Mouse (Mus musculus): Measurements from ENCODE around the gene Mlph. TPM values are rescaled to one million over a fixed set of nuclear protein-coding genes. Genes with fewer than 3 reads are reported as not detected.

Gene Mlph
- total RNA-seq, 1 experiment from 2014 or later, result 1.3 TPM

DNA sequence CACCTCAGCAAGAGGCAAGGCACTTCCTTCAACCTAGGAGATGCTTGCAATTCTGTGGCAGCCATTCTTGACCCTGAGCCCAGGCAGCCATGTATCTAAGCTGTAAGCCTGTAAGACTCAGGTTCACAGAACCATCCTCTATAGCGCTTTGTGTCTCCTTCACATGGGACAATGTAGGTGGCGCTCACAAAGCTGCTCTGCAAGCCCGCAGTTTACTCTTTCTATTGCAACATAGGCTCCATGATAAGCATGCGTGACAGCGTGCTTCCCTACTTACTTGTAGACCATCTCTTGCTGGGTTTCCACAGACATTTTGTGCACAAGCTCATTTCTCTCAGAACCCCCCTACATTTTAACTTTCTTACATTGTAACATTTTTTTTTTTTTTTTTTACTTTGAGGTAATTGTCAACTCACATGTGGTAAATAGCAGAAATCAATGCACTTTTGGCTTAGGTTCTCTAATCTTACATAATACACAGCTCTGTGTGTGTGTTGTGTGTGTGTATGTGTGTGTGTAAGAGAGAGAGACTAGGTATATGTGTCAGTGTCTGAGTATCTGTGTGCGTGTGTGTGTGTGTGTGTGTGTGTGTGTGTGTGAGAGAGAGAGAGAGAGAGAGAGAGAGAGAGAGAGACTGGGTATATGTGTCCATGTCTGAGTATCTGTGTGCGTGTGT, 10.0 kb upstream of the Mlph start:
- no peak for ATAC-seq (replicated peaks; ENCODE audit: low read depth, poor library complexity, severe bottlenecking)

DNA sequence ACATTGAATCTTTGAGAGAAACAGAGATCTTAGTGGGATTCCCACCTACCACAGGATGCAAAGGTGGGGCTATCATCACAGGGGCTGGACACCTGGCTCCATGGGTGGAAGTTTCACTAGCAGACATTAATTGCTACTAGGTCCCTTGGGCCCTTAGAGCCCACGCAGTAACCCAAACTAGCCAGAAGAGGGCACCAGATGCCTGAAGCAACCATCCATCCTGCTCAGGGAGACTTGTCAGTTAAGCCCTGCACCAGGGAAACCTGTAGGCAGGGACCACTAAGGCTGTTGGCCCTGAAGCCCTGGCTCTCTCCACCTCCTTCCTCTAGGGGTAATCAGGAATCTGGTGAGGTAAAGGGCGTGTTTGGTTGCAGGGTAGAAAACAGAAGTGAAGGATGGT, 8.5 kb upstream of the Mlph start:
- ATAC-seq (replicated peaks; ENCODE audit: low read depth, poor library complexity, severe bottlenecking), result peak; percentile 82

DNA sequence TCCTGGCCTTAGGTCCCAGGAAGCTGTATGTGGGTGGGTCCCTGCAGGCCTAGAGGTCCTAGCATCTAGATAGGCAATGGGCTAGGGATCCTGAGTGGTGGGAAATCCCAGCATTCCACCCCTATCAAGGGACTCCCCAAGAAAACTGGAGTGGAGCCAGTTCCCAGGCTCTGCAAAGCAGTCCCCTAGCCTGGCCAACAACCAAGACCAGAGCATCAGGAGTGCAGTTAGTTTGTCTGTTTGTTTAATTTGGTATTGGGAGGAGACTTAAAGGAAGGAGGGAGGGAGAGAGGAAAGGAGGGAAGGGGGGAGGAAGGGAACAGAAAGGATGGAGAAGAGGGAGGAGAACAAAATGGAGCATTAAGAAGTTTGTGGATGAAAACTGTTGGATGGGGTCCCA, 5.7 kb upstream of the Mlph start:
- ATAC-seq (replicated peaks; ENCODE audit: low read depth, poor library complexity, severe bottlenecking), result no peak

DNA sequence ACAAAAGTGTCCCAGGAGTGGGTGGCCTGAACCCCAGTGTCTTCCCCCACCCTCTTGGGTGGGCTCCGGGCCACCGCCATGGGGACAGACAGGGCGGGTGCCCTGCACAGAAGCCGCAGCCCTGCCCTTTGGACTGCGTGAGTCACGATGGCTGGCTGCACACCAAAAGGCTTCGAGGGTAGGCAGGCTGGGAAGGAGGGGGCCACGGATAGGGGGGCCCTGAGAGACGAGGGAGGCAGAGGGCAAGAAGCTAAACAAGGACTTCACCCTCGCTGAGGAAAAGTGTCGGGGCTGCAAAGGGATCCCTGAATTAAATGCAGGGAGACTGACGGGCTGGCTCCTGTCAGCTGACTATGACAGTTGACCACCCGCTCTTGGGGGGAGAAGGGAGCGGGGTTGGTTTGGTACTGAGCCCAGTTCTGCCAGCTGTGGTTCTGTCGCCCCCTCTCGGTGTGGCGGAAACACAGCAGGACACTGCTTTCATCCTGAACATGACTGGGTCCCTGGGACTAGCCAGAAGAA, 5.2 kb upstream of the Mlph start:
- peak; percentile 52 for ATAC-seq (replicated peaks; ENCODE audit: low read depth, poor library complexity, severe bottlenecking)

DNA sequence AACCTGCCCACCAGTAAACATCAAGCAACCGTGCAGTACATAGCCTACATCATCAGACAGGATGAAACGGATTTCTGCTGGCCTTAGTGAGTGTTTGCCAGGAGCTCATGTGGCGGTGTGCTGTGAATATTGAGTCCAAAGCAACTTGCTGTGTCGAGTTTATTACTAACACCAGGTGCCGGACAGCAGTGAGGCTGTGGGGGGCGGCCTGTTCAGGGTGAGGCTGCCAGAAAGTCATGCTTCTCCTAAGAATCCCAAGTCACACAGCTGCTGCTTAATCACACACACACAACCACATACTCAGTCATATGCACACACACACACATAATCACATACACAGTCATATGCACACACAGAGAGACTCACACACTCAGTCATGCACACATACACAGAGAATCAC, 1.7 kb upstream of the Mlph start:
- no peak for ATAC-seq (replicated peaks; ENCODE audit: low read depth, poor library complexity, severe bottlenecking)

DNA sequence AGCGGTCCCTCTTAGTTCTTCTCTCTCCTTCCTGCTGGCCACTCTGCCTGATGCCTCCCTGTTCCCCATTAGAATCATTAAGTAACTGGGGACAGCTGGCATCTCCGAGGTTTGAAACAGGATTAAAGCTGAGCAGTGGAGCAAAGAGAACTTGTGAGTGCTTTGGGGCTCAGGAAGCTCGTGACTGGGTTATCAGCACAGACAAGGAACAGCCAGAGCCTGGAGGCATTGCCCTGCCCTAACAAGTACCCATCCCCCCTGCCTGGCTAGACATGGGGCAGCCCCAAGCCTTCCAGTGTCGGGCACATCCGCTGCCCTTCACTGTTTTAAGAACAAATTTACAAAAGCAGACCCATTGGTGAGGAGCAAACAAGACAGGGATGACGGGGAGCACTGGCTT, 2.6 kb downstream of the Mlph start:
- ATAC-seq (replicated peaks; ENCODE audit: low read depth, poor library complexity, severe bottlenecking), result peak; percentile 48

DNA sequence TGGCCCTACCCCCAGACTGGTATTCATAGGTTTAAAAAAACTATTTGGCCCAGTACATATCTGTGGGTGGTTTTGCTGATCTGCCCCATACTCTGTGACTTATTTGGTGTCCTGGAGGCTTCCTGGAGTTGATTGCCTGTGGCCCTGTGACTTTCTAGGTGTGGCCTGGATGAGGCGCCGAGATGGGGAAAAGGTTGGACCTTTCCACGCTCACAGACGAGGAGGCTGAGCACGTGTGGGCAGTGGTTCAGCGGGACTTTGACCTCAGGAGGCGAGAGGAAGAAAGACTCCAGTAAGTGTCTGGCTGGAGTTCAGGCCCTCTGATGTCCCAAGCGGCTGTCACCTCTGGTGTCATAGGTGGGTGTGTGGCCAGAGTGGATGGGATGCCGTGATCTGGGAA, 6.8 kb downstream of the Mlph start:
- ATAC-seq (replicated peaks; ENCODE audit: low read depth, poor library complexity, severe bottlenecking), result no peak

DNA sequence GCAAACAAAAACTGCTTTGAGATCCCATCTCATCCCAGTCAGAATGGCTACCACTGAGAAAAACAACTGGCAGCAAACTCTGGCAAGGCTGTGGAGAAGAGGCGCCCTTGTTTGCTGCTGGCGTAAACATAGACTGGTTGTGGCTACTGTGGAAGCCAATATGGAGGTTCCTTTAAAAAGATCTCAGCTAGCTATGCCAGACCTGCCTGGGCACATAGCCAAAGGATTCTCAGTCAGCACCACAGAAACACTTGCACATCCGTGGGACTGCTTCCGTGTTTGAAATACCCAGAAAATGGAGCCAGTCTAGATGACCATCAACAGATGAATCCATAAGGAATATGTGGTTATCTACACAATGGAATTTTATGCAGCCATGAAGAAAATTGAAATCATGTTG, 11.1 kb downstream of the Mlph start:
- ATAC-seq (replicated peaks; ENCODE audit: low read depth, poor library complexity, severe bottlenecking), result no peak

DNA sequence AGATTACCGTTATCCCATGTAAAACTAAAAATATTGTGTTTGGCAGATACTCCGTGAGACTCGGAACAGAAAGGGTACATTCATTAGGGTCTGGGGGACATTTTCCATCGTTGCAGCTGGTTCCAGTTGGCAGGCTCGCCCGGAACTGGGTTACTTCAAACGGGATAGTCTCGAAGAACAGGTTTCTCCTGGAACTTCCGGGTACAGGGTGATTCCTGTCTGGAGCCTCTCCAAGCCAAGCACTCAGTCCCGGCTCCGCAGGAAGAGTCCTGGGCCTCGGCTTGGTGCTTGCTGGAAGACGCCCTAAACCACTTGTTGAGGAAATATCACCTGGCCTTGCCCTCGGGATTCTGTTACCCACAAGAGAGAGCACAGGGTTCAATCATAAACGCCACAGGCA, 12.4 kb downstream of the Mlph start:
- no peak for ATAC-seq (replicated peaks; ENCODE audit: low read depth, poor library complexity, severe bottlenecking)

DNA sequence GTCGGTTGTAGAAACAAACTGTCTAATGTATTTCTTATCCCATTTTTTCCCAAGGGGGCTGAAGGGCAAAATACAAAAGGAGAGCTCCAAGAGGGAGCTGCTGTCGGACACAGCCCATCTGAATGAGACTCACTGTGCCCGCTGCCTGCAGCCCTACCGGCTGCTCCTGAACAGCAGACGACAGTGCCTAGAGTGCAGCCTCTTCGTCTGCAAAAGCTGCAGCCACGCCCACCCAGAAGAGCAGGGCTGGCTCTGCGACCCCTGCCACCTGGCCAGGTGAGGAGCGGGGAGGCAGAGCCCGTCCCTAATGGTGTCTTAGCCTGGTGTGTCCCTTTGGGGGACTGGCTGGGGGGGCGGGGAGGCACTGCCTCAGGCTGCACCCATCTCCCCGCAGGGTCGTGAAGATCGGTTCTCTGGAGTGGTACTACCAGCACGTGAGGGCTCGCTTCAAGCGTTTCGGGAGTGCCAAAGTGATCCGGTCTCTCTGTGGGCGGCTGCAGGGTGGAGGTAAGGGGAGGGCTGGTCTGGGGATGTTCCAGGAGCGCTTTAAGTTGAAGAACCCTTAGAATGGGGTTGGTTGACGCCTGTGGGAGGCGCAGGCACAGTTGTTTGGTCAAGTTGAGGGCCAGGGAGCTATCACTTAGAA, 13.2 kb downstream of the Mlph start:
- ATAC-seq (replicated peaks; ENCODE audit: low read depth, poor library complexity, severe bottlenecking), result no peak

DNA sequence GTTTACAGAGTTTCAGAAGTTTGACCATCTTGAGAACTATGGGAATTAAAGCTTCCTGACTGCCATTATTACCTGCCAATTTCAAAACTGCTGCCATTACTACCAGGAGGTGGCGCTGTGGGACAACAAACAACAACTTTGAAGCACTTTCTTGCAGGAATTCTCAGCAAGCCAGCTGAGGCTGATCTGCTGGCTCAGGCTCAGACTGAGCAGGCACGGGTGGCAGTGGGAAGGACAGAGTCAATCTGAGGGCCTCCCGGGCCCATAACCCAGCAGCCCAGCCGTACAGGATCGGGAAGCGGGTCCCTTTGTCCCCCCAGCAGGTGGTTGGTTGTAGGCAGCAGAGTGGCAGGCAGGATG, 13.7 kb downstream of the Mlph start:
- peak; percentile 80 for ATAC-seq (replicated peaks; ENCODE audit: low read depth, poor library complexity, severe bottlenecking)

DNA sequence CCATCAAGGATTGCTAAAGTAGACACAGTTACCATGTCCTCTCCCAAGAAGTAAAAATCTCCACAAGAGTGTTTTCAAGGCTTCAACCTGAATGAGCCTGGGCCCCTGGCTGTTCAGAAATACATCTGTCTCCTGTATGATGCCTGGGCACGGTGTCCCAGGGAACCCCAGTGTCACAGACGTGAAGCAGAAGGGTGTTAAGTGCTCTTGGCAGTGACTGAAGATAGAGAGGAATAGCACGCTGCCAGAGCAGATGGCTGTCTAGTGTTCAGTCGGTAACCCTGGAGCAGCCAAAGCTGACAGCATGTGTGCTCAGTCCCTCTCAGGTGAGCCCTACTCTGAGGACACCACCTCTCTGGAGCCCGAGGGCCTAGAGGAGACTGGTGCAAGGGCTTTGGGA, 18.1 kb downstream of the Mlph start:
- ATAC-seq (replicated peaks; ENCODE audit: low read depth, poor library complexity, severe bottlenecking), result no peak

DNA sequence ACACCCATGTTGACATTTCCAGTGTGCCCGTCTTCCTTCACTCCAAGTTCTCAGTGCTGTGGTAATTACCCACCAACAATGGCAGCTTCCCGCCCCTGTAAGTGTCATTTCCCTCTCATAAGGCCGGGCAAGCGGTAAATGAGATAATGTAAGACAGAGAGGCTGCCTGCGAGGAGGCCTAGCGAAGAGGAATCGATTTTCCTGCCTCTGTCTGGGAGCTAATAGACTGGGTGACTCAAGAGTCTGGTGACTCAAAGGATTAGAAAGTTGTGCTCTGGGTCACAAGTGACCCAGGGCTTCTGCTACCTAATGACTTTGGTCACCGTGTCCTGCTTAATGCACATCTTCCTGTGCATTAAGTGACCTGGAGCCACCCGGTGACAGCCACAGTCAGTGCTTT, 22.1 kb downstream of the Mlph start:
- ATAC-seq (replicated peaks; ENCODE audit: low read depth, poor library complexity, severe bottlenecking), result no peak

DNA sequence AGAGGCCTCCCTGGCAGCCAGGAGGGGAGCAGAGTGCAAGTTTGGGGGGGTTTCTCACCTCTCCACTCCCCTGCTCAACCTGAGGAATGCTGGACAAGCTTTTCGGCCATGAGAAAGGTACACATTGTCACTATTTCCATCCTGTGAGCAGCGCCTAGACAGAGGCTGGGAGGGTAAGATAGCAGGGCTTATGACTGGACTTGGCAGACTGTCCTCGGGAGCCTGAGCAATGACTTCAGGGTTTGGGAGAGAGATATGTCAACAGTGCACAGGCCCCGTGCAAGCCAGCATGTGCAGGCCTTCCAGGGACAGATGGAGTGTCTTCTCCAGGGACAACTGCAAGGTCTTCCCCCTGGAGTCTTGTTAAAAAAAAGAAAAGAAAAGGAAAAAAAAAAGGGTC, 25.1 kb downstream of the Mlph start:
- ATAC-seq (replicated peaks; ENCODE audit: low read depth, poor library complexity, severe bottlenecking), result no peak

DNA sequence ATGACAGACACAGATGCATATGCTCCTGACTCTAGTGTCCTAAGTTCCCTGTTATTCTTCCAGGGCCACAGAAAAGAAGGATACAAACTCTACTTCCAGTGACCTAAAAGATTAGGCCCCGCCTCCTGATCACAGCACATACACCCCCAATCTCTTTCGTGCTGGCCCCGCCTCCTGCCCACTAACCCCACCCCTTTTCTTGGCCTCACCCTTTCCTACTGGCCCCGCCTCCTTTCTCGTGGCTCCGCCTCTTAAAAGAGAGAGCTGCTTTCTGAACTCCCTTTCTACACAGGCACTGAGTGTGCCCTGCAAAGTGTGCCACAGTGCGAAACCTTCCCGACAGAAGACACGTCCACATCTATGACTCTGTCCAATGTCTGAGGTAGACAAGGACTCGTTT, 30.3 kb downstream of the Mlph start:
- ATAC-seq (replicated peaks; ENCODE audit: low read depth, poor library complexity, severe bottlenecking), result no peak

DNA sequence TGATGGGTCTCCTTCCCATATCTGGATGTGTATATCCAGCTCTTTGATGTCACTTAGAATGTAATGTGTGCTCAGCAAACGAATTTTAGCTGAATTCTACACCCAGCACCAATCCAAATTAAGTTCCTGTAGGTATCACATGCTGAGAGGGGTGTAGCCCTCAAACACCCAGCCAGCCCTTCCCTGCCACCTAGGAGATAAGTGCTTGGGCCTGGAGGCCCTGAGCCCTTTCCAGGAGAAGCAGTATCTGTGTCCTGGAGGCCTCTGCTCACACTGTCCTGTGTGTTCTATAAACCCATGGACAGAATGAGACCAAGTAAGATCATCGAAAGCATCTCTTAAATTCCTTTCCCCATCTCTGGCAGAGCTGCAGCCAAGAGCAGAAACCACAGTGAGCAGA, 32.4 kb downstream of the Mlph start:
- no peak for ATAC-seq (replicated peaks; ENCODE audit: low read depth, poor library complexity, severe bottlenecking)

DNA sequence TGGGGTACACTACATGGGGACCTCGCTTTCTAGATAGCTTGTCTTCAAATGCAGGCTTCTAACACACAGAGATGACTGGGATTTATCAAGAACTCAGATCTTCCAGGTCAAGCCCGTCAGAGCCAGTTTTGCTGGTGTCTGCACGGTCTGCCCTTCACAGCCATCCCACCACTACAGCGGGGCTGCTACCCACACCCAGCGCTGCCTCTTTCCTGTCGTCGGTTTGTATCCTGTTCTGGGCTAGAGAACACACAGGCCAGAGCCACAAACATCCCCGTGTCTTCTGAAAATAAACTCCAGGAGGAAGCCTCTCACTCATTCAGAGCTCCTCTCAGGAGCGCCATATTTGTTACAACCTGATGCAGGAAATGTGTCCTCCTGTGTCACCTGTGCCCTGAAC, 34.4 kb downstream of the Mlph start:
- ATAC-seq (replicated peaks; ENCODE audit: low read depth, poor library complexity, severe bottlenecking), result peak; percentile 50; the same call in 1 of the 2 replicates

DNA sequence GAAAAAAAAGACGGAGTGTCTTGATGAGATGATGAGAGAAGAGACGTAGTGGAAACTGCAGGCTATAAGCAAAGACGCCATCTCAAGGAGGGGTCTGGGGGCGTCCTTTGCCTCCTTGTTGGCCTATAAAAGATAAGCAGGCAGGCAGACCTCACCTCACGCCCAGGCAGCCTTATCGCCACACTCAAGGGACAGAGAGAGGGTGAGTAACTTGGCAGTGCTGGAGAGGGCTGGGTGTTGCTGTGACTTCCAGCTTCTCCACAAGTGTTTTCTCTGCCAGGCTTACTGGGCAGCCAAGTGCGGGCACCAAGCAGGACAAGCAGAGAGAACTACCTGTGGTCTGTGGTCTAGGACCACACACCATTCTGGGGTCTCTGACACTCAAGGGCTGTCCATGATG, 36.8 kb downstream of the Mlph start:
- ATAC-seq (replicated peaks; ENCODE audit: low read depth, poor library complexity, severe bottlenecking), result no peak

DNA sequence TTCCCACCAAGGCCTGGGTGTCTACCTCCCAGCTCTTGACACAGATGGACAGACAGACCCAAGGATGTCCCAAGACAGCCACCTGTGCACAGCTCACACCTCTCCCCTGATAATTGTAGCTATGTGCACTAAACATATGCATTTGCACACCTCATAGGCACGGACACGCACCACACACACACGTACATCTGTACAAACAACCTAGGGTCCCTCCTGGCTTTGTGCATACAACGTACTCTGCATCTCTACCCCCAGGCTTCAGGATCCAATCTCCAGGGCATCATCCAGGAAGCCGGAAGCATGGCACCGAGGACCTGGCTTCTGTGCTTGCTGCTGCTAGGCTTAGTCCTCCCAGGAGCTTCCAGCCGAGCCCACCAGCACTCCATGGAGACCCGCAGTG, 37.9 kb downstream of the Mlph start, which contains the start of gene Prlh:
TSS of gene Prlh (plus strand) at position 301 of the 400 bp plus-strand sequence.
- no peak for ATAC-seq (replicated peaks; ENCODE audit: low read depth, poor library complexity, severe bottlenecking)

DNA sequence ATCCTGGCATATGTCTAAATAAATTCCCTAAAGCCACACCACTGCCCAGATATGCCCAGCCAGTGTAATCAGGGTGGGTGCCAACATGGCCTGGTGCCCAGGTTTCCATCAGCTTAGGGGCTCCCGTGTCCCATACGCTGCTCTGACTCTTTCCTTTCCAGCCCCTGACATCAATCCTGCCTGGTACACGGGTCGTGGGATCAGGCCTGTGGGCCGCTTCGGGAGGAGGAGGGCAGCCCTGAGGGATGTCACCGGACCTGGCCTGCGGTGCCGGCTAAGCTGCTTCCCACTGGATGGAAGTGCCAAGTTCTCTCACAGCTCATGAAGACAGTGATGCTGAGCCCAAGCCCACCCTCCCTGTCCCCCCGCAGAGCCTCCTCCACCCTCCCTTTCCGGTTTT, 38.8 kb downstream of the Mlph start:
- no peak for ATAC-seq (replicated peaks; ENCODE audit: low read depth, poor library complexity, severe bottlenecking)

DNA sequence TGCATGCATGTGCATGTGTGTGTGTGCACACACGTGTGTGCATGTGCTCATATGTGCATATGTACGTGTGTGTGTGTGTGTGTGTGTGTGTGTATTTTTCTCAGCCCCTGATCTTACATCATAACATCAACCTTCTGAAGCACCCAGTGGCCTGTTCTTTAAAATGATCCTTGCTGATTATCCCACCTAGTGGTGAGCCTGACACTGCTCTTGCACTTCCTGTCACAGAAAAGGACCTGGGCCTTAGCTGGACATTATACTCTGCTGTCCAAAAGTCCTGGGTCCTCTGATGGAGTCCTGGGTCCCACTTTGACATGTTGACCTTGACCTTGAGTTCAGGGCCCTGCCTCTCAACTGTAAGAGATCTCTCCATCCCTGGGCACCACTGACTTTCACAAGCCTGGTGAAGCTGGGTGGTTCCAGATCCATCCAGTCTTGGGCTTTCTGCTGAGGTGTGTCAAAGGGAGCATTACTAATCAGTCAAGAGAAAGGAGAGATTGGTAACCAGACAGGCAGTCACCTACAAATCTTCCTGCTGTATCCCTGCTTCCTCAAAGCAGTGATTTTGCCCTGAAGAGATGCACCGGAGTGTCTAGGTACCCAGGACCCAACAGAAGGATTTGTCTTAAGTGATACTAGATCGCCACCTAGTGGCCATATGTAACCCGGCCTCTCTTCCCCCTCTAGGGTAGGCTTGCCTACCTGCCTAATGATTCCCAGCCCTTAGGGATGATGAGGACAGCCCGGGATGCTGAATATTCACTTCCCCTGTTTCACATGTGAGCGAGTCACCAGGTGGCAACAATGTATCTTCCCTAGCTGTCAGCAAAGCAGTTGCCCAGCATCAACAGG, 41.6 kb downstream of the Mlph start:
- ATAC-seq (replicated peaks; ENCODE audit: low read depth, poor library complexity, severe bottlenecking), result peak; percentile 87

All from common myeloid progenitor, adult 5-6 weeks (primary cell).